Mouse (Mus musculus): ENCODE data around the gene Rcsd1. TPM values are rescaled to one million over a fixed set of nuclear protein-coding genes. Genes with fewer than 3 reads are reported as not detected.
"Not testable (repeated sequence)": the region's sequence is repeated elsewhere in the genome, so short reads cannot be mapped to it uniquely, and the experiment has no call there.

The Rcsd1 gene
- polyA plus RNA-seq, 1 experiment from 2014 or later: 22.9 TPM

DNA sequence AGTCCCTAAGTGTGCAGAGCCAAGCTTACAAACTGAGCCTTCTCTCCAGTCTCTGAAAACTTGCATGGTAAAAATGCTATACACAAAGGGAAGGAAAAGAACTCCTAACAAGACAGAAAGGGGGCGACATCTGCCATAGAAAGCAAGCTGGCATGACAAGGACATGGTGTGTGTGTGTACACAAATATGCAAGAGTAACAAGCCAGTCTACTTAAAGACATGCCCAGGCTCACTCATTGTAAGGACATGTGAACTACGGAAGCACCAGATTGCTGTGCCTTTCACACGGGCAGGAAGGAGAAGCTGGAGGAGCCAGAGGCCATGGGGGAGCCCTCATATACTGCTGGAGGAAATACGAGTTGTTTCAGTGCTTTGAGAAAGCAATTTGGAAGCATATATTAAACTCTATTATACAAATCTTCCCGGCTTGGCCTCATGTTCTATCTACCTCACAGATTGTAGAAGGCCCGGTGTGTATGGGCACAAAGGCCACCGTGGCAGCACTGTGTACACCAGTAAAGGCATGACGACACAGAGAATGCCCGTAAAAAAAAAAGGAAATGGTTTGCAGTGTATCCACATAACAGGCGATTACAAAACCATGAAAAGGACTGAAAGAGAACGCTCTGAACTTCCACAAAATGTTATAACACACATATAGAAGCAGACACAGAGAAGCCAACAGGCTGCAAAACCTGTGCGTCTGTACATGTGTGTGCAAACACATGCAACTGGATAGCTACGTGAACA, 28.3 kb downstream of the Rcsd1 start:
- DNase-seq: peak; percentile 56
- no peak for ATAC-seq (ENCODE audit: insufficient read depth)
- no peak overlapping the region for H3K9ac ChIP-seq
- peak; percentile 55 for TF ChIP-seq CTCF (IDR thresholded peaks at IDR 0.05; ENCODE audit: low read depth)
- peak overlapping the region; percentile 28; the same call in 1 of the 2 replicates for H3K27ac ChIP-seq (ENCODE audit: low read depth)
- no peaks in the 10 kb centered on the region for H3K9me3 ChIP-seq (ENCODE audit: low read depth, low read length)
- no peaks in the 10 kb centered on the region for H3K36me3 ChIP-seq (ENCODE audit: insufficient read depth)
- H3K4me2 ChIP-seq: no peak overlapping the region
- WGBS: 66% methylated on average over 13 of the region's 13 CpGs
- H3K4me3 ChIP-seq (ENCODE audit: low read depth, low read length): no peak overlapping the region
- no peaks in the 10 kb centered on the region for H3K27me3 ChIP-seq (ENCODE audit: insufficient read depth, low read length)
- H3K4me1 ChIP-seq (ENCODE audit: insufficient read depth): peaks cover 2% of the 10 kb centered on the region; the same call in 1 of the 2 replicates

DNA sequence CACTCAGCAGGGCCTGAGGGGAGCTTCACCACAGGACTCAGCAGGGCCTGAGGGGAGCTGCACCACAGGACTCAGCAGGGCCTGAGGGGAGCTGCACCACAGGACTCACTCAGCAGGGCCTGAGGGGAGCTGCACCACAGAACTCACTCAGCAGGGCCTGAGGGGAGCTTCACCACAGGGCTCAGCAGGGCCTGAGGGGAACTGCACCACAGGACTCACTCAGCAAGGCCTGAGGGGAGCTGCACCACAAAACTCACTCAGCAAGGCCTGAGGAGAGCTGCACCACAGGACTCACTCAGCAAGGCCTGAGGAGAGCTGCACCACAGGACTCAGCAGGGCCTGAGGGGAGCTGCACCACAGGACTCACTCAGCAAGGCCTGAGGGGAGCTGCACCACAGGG, 29.5 kb downstream of the Rcsd1 start:
- not testable (repeated sequence) for H3K9me3 ChIP-seq (ENCODE audit: low read depth, low read length); ATAC-seq (ENCODE audit: insufficient read depth); DNase-seq; H3K4me3 ChIP-seq (ENCODE audit: low read depth, low read length); H3K4me2 ChIP-seq; H3K27ac ChIP-seq (ENCODE audit: low read depth); H3K36me3 ChIP-seq (ENCODE audit: insufficient read depth); H3K27me3 ChIP-seq (ENCODE audit: insufficient read depth, low read length); H3K9ac ChIP-seq; H3K4me1 ChIP-seq (ENCODE audit: insufficient read depth)

DNA sequence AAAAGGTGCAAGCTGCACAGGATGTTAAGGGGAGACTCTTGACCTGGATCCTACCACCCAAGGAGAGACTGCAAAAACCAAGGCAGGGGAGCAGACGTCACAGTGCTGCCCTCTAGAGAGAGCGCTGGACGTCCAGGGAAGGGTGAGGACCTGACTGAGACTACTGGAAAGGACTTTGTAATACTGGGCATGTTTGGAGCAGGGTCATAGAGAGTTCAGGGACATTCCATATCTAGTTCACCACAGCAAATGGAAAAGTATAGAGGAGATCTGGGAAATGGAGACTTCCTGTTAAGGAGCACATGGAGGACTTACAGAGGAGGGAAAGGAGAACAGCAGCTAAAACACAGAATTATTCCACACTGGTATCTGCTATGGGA, 29.9 kb downstream of the Rcsd1 start:
- H3K4me3 ChIP-seq (ENCODE audit: low read depth, low read length): no peak overlapping the region
- no peak overlapping the region for H3K9ac ChIP-seq
- WGBS: 42% methylated on average over 3 of the region's 3 CpGs
- no peak overlapping the region for H3K27ac ChIP-seq (ENCODE audit: low read depth)
- H3K27me3 ChIP-seq (ENCODE audit: insufficient read depth, low read length): no peaks in the 10 kb centered on the region
- no peaks in the 10 kb centered on the region for H3K36me3 ChIP-seq (ENCODE audit: insufficient read depth)
- DNase-seq (no peak), ATAC-seq (ENCODE audit: insufficient read depth) (no peak)
- no peak overlapping the region for H3K4me2 ChIP-seq
- H3K4me1 ChIP-seq (ENCODE audit: insufficient read depth): no peaks in the 10 kb centered on the region
- H3K9me3 ChIP-seq (ENCODE audit: low read depth, low read length): no peaks in the 10 kb centered on the region
- TF ChIP-seq CTCF (IDR thresholded peaks at IDR 0.05; ENCODE audit: low read depth): no peak; the same call in 1 of the 2 replicates

DNA sequence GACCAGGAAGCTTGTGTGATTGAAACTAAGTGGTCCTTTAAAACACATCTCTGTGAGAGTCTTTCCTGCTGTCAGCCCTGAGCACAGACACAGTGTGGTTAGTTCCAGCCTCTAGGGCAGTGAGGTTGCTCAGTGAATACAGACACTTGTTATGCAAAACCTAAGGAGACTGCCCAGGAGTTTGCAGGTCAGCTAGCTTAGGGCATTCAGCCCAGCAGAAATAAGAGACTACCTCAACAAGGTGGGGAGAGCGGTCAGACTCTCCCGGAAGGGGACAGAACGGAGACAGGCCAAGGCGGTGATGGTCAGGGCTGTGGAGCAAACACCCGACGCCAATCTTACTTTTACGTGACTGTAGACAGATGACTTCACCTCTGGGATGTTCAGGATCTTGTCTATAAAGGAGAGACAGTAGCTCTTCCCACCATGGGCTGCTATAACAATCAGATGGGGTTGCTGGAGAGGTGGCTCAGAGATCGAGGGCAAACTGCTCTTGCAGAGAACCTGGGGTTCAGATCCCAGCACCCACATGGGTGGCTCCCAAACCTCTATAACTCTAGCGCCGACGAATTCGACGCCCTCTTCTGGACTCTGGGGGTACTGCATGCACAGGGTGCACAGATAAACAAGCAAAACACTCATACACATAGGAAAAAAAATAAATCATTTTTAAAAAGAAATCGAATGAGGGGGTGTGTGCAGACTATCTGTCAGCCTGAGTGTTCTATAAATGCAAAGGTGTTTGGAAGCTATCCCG, 30.5 kb downstream of the Rcsd1 start:
- Histone ChIP-seq H3K9ac (no peak overlapping the region), H3K9me3 (ENCODE audit: low read depth, low read length) (no peaks in the 10 kb centered on the region), H3K4me3 (ENCODE audit: low read depth, low read length) (no peak overlapping the region), H3K4me1 (ENCODE audit: insufficient read depth) (no peaks in the 10 kb centered on the region), H3K27me3 (ENCODE audit: insufficient read depth, low read length) (no peaks in the 10 kb centered on the region), H3K27ac (ENCODE audit: low read depth) (no peak overlapping the region), H3K36me3 (ENCODE audit: insufficient read depth) (no peaks in the 10 kb centered on the region), H3K4me2 (no peak overlapping the region)
- WGBS: 77% methylated on average over 15 of the region's 15 CpGs
- DNase-seq: no peak
- no peak for ATAC-seq (ENCODE audit: insufficient read depth)
- peak; percentile 52; the same call in 1 of the 2 replicates for TF ChIP-seq CTCF (IDR thresholded peaks at IDR 0.05; ENCODE audit: low read depth)

DNA sequence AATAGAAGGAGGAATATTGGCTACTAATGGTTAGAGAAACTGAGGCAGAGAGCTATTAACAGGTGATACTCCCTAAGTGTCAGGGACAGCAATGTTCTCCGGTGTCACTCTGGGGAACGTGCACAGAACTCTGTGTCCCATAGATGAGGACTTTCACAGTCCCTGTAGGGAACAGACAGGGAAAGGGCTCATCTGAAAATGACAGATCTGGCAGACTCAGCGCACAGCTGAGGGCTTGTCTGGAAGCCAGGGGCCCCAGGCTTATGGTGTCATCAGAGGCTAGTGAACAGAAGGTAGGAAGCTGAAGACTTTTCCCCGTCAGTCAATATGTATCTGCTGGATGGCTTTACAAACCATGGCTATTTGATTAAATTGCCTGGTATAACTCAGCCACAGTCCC, 32.0 kb downstream of the Rcsd1 start:
- no peaks in the 10 kb centered on the region for H3K27me3 ChIP-seq (ENCODE audit: insufficient read depth, low read length)
- no peak overlapping the region for H3K27ac ChIP-seq (ENCODE audit: low read depth)
- no peaks in the 10 kb centered on the region for H3K9me3 ChIP-seq (ENCODE audit: low read depth, low read length)
- no peak for TF ChIP-seq CTCF (IDR thresholded peaks at IDR 0.05; ENCODE audit: low read depth)
- WGBS: 68% methylated on average over 4 of the region's 4 CpGs
- H3K4me2 ChIP-seq: no peak overlapping the region
- H3K36me3 ChIP-seq (ENCODE audit: insufficient read depth): no peaks in the 10 kb centered on the region
- no peak overlapping the region for H3K9ac ChIP-seq
- no peaks in the 10 kb centered on the region for H3K4me1 ChIP-seq (ENCODE audit: insufficient read depth)
- H3K4me3 ChIP-seq (ENCODE audit: low read depth, low read length): no peak overlapping the region
- no peak for ATAC-seq (ENCODE audit: insufficient read depth)
- DNase-seq: no peak

DNA sequence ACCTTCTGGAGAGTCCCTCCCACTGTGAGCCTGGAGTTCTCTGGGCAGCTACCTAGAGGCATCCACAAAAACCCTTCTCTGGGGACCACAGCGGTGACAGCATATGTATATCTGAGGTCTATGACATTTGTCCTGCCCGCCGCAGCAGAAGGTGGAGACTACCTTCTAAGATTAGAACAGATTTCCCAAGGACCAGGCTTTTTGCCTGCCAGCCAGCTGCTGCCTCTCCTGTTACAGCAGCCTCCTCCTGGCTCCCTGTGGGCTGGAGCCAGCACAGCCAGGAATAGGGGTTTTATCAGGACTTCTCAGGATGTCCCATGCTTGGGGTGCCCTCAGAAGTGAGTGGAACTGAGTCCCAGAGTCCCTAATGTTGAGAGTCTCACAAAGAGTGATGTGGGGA, 32.6 kb downstream of the Rcsd1 start:
- H3K27me3 ChIP-seq (ENCODE audit: insufficient read depth, low read length): no peaks in the 10 kb centered on the region
- H3K4me2 ChIP-seq: no peak overlapping the region
- H3K9ac ChIP-seq: no peak overlapping the region
- ATAC-seq (ENCODE audit: insufficient read depth): no peak
- peak overlapping the region; percentile 10; the same call in 1 of the 2 replicates for H3K27ac ChIP-seq (ENCODE audit: low read depth)
- H3K4me3 ChIP-seq (ENCODE audit: low read depth, low read length): no peak overlapping the region
- no peak for TF ChIP-seq CTCF (IDR thresholded peaks at IDR 0.05; ENCODE audit: low read depth)
- no peak for DNase-seq
- H3K9me3 ChIP-seq (ENCODE audit: low read depth, low read length): no peaks in the 10 kb centered on the region
- no peaks in the 10 kb centered on the region for H3K36me3 ChIP-seq (ENCODE audit: insufficient read depth)
- WGBS: 56% methylated on average over 3 of the region's 3 CpGs
- H3K4me1 ChIP-seq (ENCODE audit: insufficient read depth): no peaks in the 10 kb centered on the region

DNA sequence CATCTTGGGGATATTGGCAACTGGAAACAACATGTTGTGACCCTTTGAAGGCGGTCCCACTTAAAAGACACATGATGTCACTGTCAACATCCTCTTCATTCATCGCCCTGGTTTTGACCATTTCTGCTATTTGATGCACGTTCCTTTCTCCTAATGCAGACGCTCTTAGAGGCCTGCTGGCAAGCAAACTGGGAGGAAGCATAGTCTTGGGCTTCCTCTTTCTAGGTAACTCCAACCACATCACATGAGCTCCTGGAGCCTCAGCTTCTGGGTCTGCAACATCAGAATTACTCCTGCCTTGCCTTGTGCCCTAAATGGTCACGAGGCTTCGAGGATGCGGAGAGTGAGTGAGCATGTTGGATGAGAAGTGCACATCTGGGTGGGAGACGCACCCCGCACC, 34.4 kb downstream of the Rcsd1 start:
- DNase-seq (no peak), ATAC-seq (ENCODE audit: insufficient read depth) (no peak)
- no peaks in the 10 kb centered on the region for H3K9me3 ChIP-seq (ENCODE audit: low read depth, low read length)
- no peak overlapping the region for H3K4me2 ChIP-seq
- 88% methylated on average over 9 of the region's 9 CpGs for WGBS
- no peaks in the 10 kb centered on the region for H3K4me1 ChIP-seq (ENCODE audit: insufficient read depth)
- TF ChIP-seq CTCF (IDR thresholded peaks at IDR 0.05; ENCODE audit: low read depth): no peak
- no peaks in the 10 kb centered on the region for H3K27me3 ChIP-seq (ENCODE audit: insufficient read depth, low read length)
- H3K36me3 ChIP-seq (ENCODE audit: insufficient read depth): no peaks in the 10 kb centered on the region
- no peak overlapping the region for H3K27ac ChIP-seq (ENCODE audit: low read depth)
- no peak overlapping the region for H3K9ac ChIP-seq
- no peak overlapping the region for H3K4me3 ChIP-seq (ENCODE audit: low read depth, low read length)

All from lung, embryonic 14.5 days (tissue).